Mouse (Mus musculus): ENCODE data around the gene Lsr. TPM values are rescaled to one million over a fixed set of nuclear protein-coding genes. Genes with fewer than 3 reads are reported as not detected.
"Not testable (repeated sequence)": the region's sequence is repeated elsewhere in the genome, so short reads cannot be mapped to it uniquely, and the experiment has no call there.

Gene Lsr
- total RNA-seq, 2 experiments from 2014 or later, result not detected

- ATAC-seq (replicated peaks; ENCODE audit: low FRiP score, poor library complexity, severe bottlenecking), result no peak
Observed at GRCm38 (mm10) chr7:30943909-30944635, 29.2 kb downstream of the Lsr start, which contains the start of gene Hamp. Hamp (minus strand) TSS chr7:30944032.

GRCm38 (mm10) chr7:30942365-30942764 is 30.9 kb downstream of the Lsr start:
- not testable (repeated sequence) for ATAC-seq (replicated peaks; ENCODE audit: low FRiP score, poor library complexity, severe bottlenecking)

- not testable (repeated sequence) for ATAC-seq (replicated peaks; ENCODE audit: low FRiP score, poor library complexity, severe bottlenecking)
Observed at GRCm38 (mm10) chr7:30940070-30940469, 33.2 kb downstream of the Lsr start.

GRCm38 (mm10) chr7:30935422-30936099 is 37.7 kb downstream of the Lsr start:
- not testable (repeated sequence) for ATAC-seq (replicated peaks; ENCODE audit: low FRiP score, poor library complexity, severe bottlenecking)

GRCm38 (mm10) chr7:30924581-30924980 is 48.7 kb downstream of the Lsr start, which contains the start of gene Hamp2:
Hamp2 (minus strand) TSS chr7:30924681.
- ATAC-seq (replicated peaks; ENCODE audit: low FRiP score, poor library complexity, severe bottlenecking), result not testable (repeated sequence)

- no peak for ATAC-seq (replicated peaks; ENCODE audit: low FRiP score, poor library complexity, severe bottlenecking)
Observed at GRCm38 (mm10) chr7:30924071-30924470, 49.2 kb downstream of the Lsr start.

GRCm38 (mm10) chr7:30922490-30922889 is 50.8 kb downstream of the Lsr start:
- ATAC-seq (replicated peaks; ENCODE audit: low FRiP score, poor library complexity, severe bottlenecking), result not testable (repeated sequence)

- no peak; the same call in 1 of the 2 replicates for ATAC-seq (replicated peaks; ENCODE audit: low FRiP score, poor library complexity, severe bottlenecking)
Observed at GRCm38 (mm10) chr7:30920217-30920616, 53.0 kb downstream of the Lsr start.

- ATAC-seq (replicated peaks; ENCODE audit: low FRiP score, poor library complexity, severe bottlenecking), result no peak
Observed at GRCm38 (mm10) chr7:30917219-30917618, 56.0 kb downstream of the Lsr start.

- ATAC-seq (replicated peaks; ENCODE audit: low FRiP score, poor library complexity, severe bottlenecking), result no peak
Observed at GRCm38 (mm10) chr7:30916713-30917112, 56.6 kb downstream of the Lsr start.

GRCm38 (mm10) chr7:30914732-30915131 is 58.5 kb downstream of the Lsr start, which contains the start of gene Mag:
Mag (minus strand) TSS chr7:30914873.
- ATAC-seq (replicated peaks; ENCODE audit: low FRiP score, poor library complexity, severe bottlenecking), result no peak

- no peak for ATAC-seq (replicated peaks; ENCODE audit: low FRiP score, poor library complexity, severe bottlenecking)
Observed at GRCm38 (mm10) chr7:30909773-30910172, 63.5 kb downstream of the Lsr start.

GRCm38 (mm10) chr7:30908992-30909431 is 64.3 kb downstream of the Lsr start:
- ATAC-seq (replicated peaks; ENCODE audit: low FRiP score, poor library complexity, severe bottlenecking), result no peak

GRCm38 (mm10) chr7:30908277-30908991 is 64.8 kb downstream of the Lsr start:
- no peak for ATAC-seq (replicated peaks; ENCODE audit: low FRiP score, poor library complexity, severe bottlenecking)

Other genes starting within 250 kb of the Lsr start
- gene Tmem147, start 243.9 kb downstream of the Lsr start, total RNA-seq (2015; ENCODE audit: low replicate concordance), result 5.4 and 21.0 TPM in 2 replicates
- 5.1 and 11.2 TPM in 2 replicates for gene Tmem147, start 243.9 kb downstream of the Lsr start, total RNA-seq (2017; ENCODE audit: low replicate concordance)
- gene Gapdhs, start 229.8 kb downstream of the Lsr start, total RNA-seq (2015; ENCODE audit: low replicate concordance), result not detected in 2 replicates
- not detected in 2 replicates for gene Gapdhs, start 229.8 kb downstream of the Lsr start, total RNA-seq (2017; ENCODE audit: low replicate concordance)
- gene Sbsn, start 222.0 kb downstream of the Lsr start, total RNA-seq (2015; ENCODE audit: low replicate concordance), result not detected in 2 replicates
- not detected in 2 replicates for gene Sbsn, start 222.0 kb downstream of the Lsr start, total RNA-seq (2017; ENCODE audit: low replicate concordance)
- gene Dmkn, start 209.7 kb downstream of the Lsr start, total RNA-seq (2015; ENCODE audit: low replicate concordance), result 1.7 and 9.4 TPM in 2 replicates
- gene Dmkn, start 209.7 kb downstream of the Lsr start, total RNA-seq (2017; ENCODE audit: low replicate concordance), result 9.7 TPM in 1 of 2 replicates, not detected in the other
- gene Krtdap, start 185.6 kb downstream of the Lsr start, total RNA-seq (2015; ENCODE audit: low replicate concordance), result not detected in 2 replicates
- not detected in 2 replicates for gene Krtdap, start 185.6 kb downstream of the Lsr start, total RNA-seq (2017; ENCODE audit: low replicate concordance)
- gene Ffar2, start 149.7 kb downstream of the Lsr start, total RNA-seq (2015; ENCODE audit: low replicate concordance), result 2.2 and 7.1 TPM in 2 replicates
- 3.1 and 6.0 TPM in 2 replicates for gene Ffar2, start 149.7 kb downstream of the Lsr start, total RNA-seq (2017; ENCODE audit: low replicate concordance)
- not detected in 2 replicates for gene Ffar3, start 117.3 kb downstream of the Lsr start, total RNA-seq (2015; ENCODE audit: low replicate concordance)
- not detected in 2 replicates for gene Ffar3, start 117.3 kb downstream of the Lsr start, total RNA-seq (2017; ENCODE audit: low replicate concordance)
- gene Ffar1, start 111.9 kb downstream of the Lsr start, total RNA-seq (2015; ENCODE audit: low replicate concordance), result not detected in 2 replicates
- gene Ffar1, start 111.9 kb downstream of the Lsr start, total RNA-seq (2017; ENCODE audit: low replicate concordance), result not detected in 2 replicates
- gene Cd22, start 93.1 kb downstream of the Lsr start, total RNA-seq (2015; ENCODE audit: low replicate concordance), result 2.9 and 3.6 TPM in 2 replicates
- 1.0 and 3.3 TPM in 2 replicates for gene Cd22, start 93.1 kb downstream of the Lsr start, total RNA-seq (2017; ENCODE audit: low replicate concordance)
- not detected in 2 replicates for gene Mag, start 58.6 kb downstream of the Lsr start, total RNA-seq (2015; ENCODE audit: low replicate concordance)
- not detected in 2 replicates for gene Mag, start 58.6 kb downstream of the Lsr start, total RNA-seq (2017; ENCODE audit: low replicate concordance)
- not detected in 2 replicates for gene Hamp2, start 48.8 kb downstream of the Lsr start, total RNA-seq (2015; ENCODE audit: low replicate concordance)
- gene Hamp2, start 48.8 kb downstream of the Lsr start, total RNA-seq (2017; ENCODE audit: low replicate concordance), result not detected in 2 replicates
- gene Hamp, start 29.4 kb downstream of the Lsr start, total RNA-seq (2015; ENCODE audit: low replicate concordance), result not detected in 2 replicates
- not detected in 2 replicates for gene Hamp, start 29.4 kb downstream of the Lsr start, total RNA-seq (2017; ENCODE audit: low replicate concordance)
- 75.9 and 78.6 TPM in 2 replicates for gene Usf2, start 16.7 kb downstream of the Lsr start, total RNA-seq (2015; ENCODE audit: low replicate concordance)
- 121 and 139 TPM in 2 replicates for gene Usf2, start 16.7 kb downstream of the Lsr start, total RNA-seq (2017; ENCODE audit: low replicate concordance)
- not detected in 2 replicates for gene Fam187b, start 326 bp upstream of the Lsr start, total RNA-seq (2015; ENCODE audit: low replicate concordance)
- not detected in 2 replicates for gene Fam187b, start 326 bp upstream of the Lsr start, total RNA-seq (2017; ENCODE audit: low replicate concordance)
- gene Fxyd5, start 69.0 kb upstream of the Lsr start, total RNA-seq (2015; ENCODE audit: low replicate concordance), result 112 and 145 TPM in 2 replicates
- gene Fxyd5, start 69.0 kb upstream of the Lsr start, total RNA-seq (2017; ENCODE audit: low replicate concordance), result 54.3 and 76.5 TPM in 2 replicates
- not detected in 2 replicates for gene Fxyd7, start 78.0 kb upstream of the Lsr start, total RNA-seq (2015; ENCODE audit: low replicate concordance)
- not detected in 2 replicates for gene Fxyd7, start 78.0 kb upstream of the Lsr start, total RNA-seq (2017; ENCODE audit: low replicate concordance)
- gene Fxyd1, start 83.7 kb upstream of the Lsr start, total RNA-seq (2015; ENCODE audit: low replicate concordance), result not detected in 2 replicates
- not detected in 2 replicates for gene Fxyd1, start 83.7 kb upstream of the Lsr start, total RNA-seq (2017; ENCODE audit: low replicate concordance)
- gene Lgi4, start 85.9 kb upstream of the Lsr start, total RNA-seq (2015; ENCODE audit: low replicate concordance), result not detected in 2 replicates
- 0.51 TPM in 1 of 2 replicates, not detected in the other for gene Lgi4, start 85.9 kb upstream of the Lsr start, total RNA-seq (2017; ENCODE audit: low replicate concordance)
- gene Fxyd3, start 103.2 kb upstream of the Lsr start, total RNA-seq (2015; ENCODE audit: low replicate concordance), result not detected in 2 replicates
- not detected in 2 replicates for gene Fxyd3, start 103.2 kb upstream of the Lsr start, total RNA-seq (2017; ENCODE audit: low replicate concordance)
- gene Hpn, start 141.8 kb upstream of the Lsr start, total RNA-seq (2015; ENCODE audit: low replicate concordance), result 5.9 TPM in 1 of 2 replicates, not detected in the other
- not detected in 2 replicates for gene Hpn, start 141.8 kb upstream of the Lsr start, total RNA-seq (2017; ENCODE audit: low replicate concordance)
- gene Scn1b, start 153.5 kb upstream of the Lsr start, total RNA-seq (2015; ENCODE audit: low replicate concordance), result not detected in 2 replicates
- 1.3 TPM in 1 of 2 replicates, not detected in the other for gene Scn1b, start 153.5 kb upstream of the Lsr start, total RNA-seq (2017; ENCODE audit: low replicate concordance)
- gene Gramd1a, start 182.4 kb upstream of the Lsr start, total RNA-seq (2015; ENCODE audit: low replicate concordance), result 19.1 and 38.6 TPM in 2 replicates
- 6.7 and 29.1 TPM in 2 replicates for gene Gramd1a, start 182.4 kb upstream of the Lsr start, total RNA-seq (2017; ENCODE audit: low replicate concordance)

Measured in erythroid progenitor cell, adult 5-6 weeks (primary cell).